Mouse (Mus musculus) olfactory bulb, adult 2 months (tissue): ENCODE data around the gene Ankrd23.

ENCODE experiments used
- CTCF ChIP-seq: fragments of 200-500 bp; IDR thresholded peaks from 2 replicates; pipeline ENCODE4 v1.5.1; 2012; ENCODE audit warnings: low read depth, mild to moderate bottlenecking, low read length, moderate library complexity; ENCODE audit not compliant: insufficient read depth
- POLR2A ChIP-seq: fragments of 200-500 bp; IDR thresholded peaks from 2 replicates; pipeline ENCODE4 v1.6.1; 2012; ENCODE audit warnings: mild to moderate bottlenecking, low read depth, low read length, moderate library complexity; ENCODE audit not compliant: insufficient read depth

DNA sequence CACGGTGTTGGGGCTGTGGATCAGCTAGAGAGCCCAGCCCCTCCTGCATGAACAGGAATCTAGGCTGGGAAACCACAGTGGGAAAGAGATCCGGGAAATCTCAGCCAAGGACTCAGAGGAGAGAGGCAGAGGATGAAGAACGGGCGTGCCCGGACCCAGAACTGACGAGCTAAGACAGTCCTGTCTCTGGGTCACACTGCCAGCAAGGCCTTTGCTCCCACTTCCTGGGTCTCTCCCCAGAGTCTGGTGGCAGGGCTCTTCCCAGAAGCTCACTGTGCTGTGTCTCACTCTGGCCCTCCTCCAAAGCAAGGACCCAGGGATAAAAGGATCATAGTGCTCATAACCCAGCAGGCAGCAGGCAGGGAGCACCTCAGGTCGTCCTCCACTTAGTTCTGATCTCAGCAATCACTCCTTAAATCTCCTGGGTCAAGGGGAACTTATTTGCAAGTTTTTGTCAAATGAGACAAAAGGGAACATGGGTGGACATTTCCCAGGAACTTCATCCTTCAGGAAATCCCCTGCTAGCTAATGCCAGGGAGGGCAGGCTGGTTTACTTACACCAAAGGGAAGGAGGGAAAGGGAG is 33.1 kb upstream of the Ankrd23 start:
- no peak for TF ChIP-seq CTCF
- no peak for TF ChIP-seq POLR2A
